Mouse (Mus musculus) thymus, adult 2 months (tissue): ENCODE data around the gene Sulf2.

Experiments
- CTCF ChIP-seq: fragments of 200-500 bp; IDR thresholded peaks from 2 replicates; pipeline ENCODE4 v1.5.1; 2012; ENCODE audit warnings: mild to moderate bottlenecking, control low read depth, low read length, moderate library complexity, borderline replicate concordance; ENCODE audit not compliant: control insufficient read depth, poor library complexity, insufficient read depth; ENCODE audit errors: extremely low read depth
- POLR2A ChIP-seq: fragments of 200-500 bp; IDR thresholded peaks from 2 replicates; pipeline ENCODE4 v1.6.1; 2012; ENCODE audit warnings: mild to moderate bottlenecking, low read length, control low read depth, moderate library complexity; ENCODE audit not compliant: control insufficient read depth, poor library complexity, insufficient read depth; ENCODE audit errors: extremely low read depth

DNA sequence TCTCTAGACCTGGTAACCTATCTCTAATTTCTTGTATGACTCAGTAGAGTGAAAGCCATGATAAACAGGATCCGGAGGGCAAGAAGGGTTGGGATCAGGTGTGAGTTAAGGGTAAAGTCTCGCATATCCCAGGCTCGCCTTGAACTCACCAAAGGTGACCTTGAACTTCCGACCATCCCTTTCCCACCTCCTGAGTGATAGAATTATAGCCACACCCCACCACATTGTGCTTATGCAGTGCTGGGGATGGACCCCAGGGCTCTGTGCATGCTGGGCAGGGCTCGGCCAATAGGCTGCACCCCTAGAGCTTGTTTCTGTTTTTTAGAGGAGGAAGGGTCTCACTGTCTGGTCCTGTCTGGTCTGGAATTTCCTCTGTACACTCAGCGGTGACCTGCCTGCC, 14.4 kb downstream of the Sulf2 start:
- TF ChIP-seq CTCF = no peak
- TF ChIP-seq POLR2A = no peak
